Mouse (Mus musculus): ENCODE measurements at regions not wholly inside any gene's neighbourhood (a gene's known extent, or its start where the extent isn't known, plus 50 kb on each side); places are given as distances from the start of the nearest gene placed in this dataset.

DNA sequence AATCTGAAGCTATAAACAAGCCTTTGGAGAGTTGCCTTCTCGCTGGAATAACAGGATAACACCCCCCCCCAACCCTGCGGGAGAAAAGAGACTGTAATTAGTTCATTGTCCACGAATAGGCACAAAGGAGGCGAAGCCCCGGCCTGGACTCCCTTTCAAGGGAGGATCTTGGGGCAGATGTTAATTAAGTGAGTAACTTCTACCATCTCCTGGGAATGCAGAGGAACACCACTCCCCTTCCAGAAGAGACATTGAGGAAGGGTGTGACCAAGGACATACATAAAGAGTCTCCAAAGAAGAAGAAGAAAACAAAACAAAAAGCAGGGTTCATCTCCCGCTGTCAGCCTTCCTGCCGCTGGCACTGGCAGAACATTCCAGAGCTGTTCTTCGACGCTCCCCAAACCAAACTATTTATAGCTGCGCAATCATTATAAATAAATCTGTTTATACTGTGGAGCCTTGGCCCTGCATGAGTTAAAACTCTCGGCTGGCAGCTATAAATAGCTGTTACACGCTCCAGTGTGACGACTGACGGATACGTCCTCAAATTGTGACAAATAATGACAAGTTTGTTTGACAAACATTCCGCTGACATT lies 444.1 kb downstream of the Cd83 start:
- Histone ChIP-seq H3K27me3 (peaks cover 33% of the 10 kb centered on the region), H3K9me3 (replicated peaks) (0 out of 2 replicates have a peak, but pooled peaks cover 8% of the 10 kb centered on the region), H3K4me1 (peaks cover 58% of the 10 kb centered on the region), H3K36me3 (ENCODE audit: poor library complexity, severe bottlenecking) (no peaks in the 10 kb centered on the region), H3K27ac (peak overlapping the region; percentile 49; the same call in 1 of the 2 replicates), H3K4me2 (peak overlapping the region; percentile 37), H3K9ac (no peak overlapping the region), H3K4me3 (no peak overlapping the region)
- 1% methylated on average over 16 of the region's 16 CpGs for WGBS
- peak; percentile 39; the same call in 1 of the 2 replicates for ATAC-seq

DNA sequence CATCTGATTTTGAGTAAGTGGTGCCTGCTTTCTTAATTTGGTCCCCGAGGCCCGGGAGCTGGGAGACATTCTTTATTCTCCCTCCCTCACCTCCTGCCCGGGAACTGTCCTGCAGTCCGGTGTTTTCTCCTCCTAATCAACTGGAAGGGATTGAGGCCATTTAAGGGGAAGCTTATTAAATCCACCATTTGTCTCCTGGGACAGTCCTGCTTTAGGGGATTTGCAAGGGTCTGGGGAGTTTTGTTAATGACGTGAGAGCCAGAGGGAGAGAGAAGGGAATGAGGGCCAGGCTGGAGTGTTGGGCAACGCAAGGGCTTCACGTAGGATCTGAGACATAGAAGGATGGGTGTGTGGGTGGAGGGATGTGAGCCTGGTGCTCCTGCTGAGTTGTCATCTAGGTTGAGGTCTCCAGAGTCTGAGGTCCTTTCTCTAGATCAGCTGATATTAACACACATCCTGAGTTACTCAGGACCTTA lies 444.6 kb downstream of the Cd83 start:
- Histone ChIP-seq H3K4me1 (peaks cover 58% of the 10 kb centered on the region), H3K4me2 (peak overlapping the region; percentile 37), H3K4me3 (no peak overlapping the region), H3K9me3 (replicated peaks) (0 out of 2 replicates have a peak, but pooled peaks cover 8% of the 10 kb centered on the region), H3K27ac (0 out of 2 replicates have a peak overlapping the region, but pooled peaks have one; percentile 49), H3K27me3 (peaks cover 38% of the 10 kb centered on the region), H3K9ac (no peak overlapping the region; the same call in 1 of the 2 replicates), H3K36me3 (ENCODE audit: poor library complexity, severe bottlenecking) (no peaks in the 10 kb centered on the region)
- WGBS = under 1% methylated on average over 7 of the region's 7 CpGs
- ATAC-seq = no peak

GRCm38 (mm10) chr13:44231403-44231802 lies 446.8 kb downstream of the Cd83 start:
- Histone ChIP-seq H3K4me3 (no peak overlapping the region), H3K4me1 (peaks cover 58% of the 10 kb centered on the region), H3K9me3 (replicated peaks) (no peaks in the 10 kb centered on the region), H3K9ac (0 out of 2 replicates have a peak overlapping the region, but pooled peaks have one; percentile 18), H3K27me3 (peaks cover 49% of the 10 kb centered on the region), H3K36me3 (ENCODE audit: poor library complexity, severe bottlenecking) (no peaks in the 10 kb centered on the region), H3K27ac (peak overlapping the region; percentile 76), H3K4me2 (no peak overlapping the region; the same call in 1 of the 2 replicates)
- no peak for ATAC-seq
- WGBS = 20% methylated on average over 4 of the region's 4 CpGs

GRCm38 (mm10) chr13:44231868-44232715 lies 447.5 kb downstream of the Cd83 start:
- Histone ChIP-seq H3K9me3 (replicated peaks) (no peaks in the 10 kb centered on the region), H3K4me3 (no peak overlapping the region), H3K27ac (peak overlapping the region; percentile 76), H3K4me1 (peaks cover 55% of the 10 kb centered on the region), H3K36me3 (ENCODE audit: poor library complexity, severe bottlenecking) (no peaks in the 10 kb centered on the region), H3K9ac (no peak overlapping the region), H3K27me3 (peaks cover 48% of the 10 kb centered on the region), H3K4me2 (peak overlapping the region; percentile 42)
- ATAC-seq = peak; percentile 82
- 6% methylated on average over 18 of the region's 18 CpGs for WGBS

DNA sequence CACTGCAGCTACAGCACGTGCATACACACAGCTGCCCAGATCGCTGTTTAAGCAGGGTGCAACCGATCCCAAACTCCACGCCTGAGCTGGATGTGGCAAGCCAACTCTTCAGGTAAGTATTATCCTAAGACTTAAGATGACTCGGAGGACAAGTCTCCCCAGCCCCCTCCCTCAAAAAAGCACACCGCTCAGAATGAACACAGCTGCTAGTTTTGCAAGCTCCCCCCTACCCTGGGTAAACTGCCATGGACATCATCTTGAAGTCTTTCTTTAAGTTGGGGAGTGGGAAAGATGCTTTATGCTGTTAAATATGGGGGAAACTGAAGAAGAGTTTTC lies 448.1 kb downstream of the Cd83 start:
- peak overlapping the region; percentile 42 for H3K4me2 ChIP-seq
- no peaks in the 10 kb centered on the region for H3K9me3 ChIP-seq (replicated peaks)
- no peak for ATAC-seq
- H3K9ac ChIP-seq = no peak overlapping the region
- peaks cover 48% of the 10 kb centered on the region for H3K27me3 ChIP-seq
- peaks cover 49% of the 10 kb centered on the region for H3K4me1 ChIP-seq
- peak overlapping the region; percentile 76 for H3K27ac ChIP-seq
- WGBS = 21% methylated on average over 6 of the region's 6 CpGs
- no peaks in the 10 kb centered on the region for H3K36me3 ChIP-seq (ENCODE audit: poor library complexity, severe bottlenecking)
- H3K4me3 ChIP-seq = no peak overlapping the region

- 93% methylated on average over 6 of the region's 6 CpGs for WGBS
- no peaks in the 10 kb centered on the region for H3K9me3 ChIP-seq (replicated peaks)
- no peak overlapping the region for H3K9ac ChIP-seq
- no peak overlapping the region for H3K27ac ChIP-seq
- no peak overlapping the region for H3K4me3 ChIP-seq
- peaks cover 46% of the 10 kb centered on the region for H3K4me1 ChIP-seq
- no peak for ATAC-seq
- H3K4me2 ChIP-seq = no peak overlapping the region
- no peaks in the 10 kb centered on the region for H3K36me3 ChIP-seq (ENCODE audit: poor library complexity, severe bottlenecking)
- peaks cover 47% of the 10 kb centered on the region for H3K27me3 ChIP-seq
Observed at GRCm38 (mm10) chr13:44234241-44234640, 449.7 kb downstream of the Cd83 start.

DNA sequence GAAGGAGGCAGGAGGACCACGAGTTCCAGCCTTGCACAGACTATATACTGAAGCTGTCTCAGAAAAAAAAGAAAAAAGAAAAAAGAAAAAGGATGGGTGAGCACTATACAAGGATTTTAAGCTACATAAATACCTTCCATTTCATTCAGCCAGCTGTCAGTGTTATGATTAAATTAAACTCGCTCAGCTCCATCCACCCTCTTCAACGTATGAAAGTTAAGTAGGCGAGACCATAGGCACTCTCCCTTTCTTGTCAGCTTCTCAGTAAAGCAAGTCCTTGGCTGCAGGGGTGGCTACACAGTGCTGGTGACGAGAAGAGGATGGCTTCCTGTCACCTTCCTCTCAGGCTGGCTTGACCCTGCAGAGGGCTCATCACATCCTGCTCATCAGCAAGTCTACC lies 450.7 kb downstream of the Cd83 start:
- no peaks in the 10 kb centered on the region for H3K9me3 ChIP-seq (replicated peaks)
- peaks cover 37% of the 10 kb centered on the region for H3K27me3 ChIP-seq
- no peaks in the 10 kb centered on the region for H3K36me3 ChIP-seq (ENCODE audit: poor library complexity, severe bottlenecking)
- 84% methylated on average over 5 of the region's 5 CpGs for WGBS
- ATAC-seq = no peak
- no peak overlapping the region for H3K4me2 ChIP-seq
- no peak overlapping the region for H3K27ac ChIP-seq
- no peak overlapping the region for H3K9ac ChIP-seq
- H3K4me1 ChIP-seq = peaks cover 37% of the 10 kb centered on the region
- H3K4me3 ChIP-seq = no peak overlapping the region

DNA sequence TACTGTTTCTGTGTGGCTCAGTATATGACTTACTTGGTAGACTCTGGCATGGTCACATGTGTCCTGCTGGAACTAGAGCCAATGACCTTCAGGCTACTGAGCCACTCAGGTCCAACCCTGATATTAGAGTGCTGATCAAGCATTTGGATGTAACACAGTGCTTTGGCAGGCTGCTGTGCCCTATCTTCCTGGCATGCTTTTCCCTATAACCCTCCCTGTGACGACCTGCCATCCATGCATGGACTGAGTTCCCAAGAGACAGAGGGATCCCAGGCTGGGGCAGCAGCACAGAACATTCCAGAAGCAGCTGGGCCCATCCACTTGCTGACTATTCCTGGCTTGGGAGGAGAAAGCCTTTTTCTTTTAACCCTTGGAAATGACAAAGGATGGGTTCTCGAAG lies 451.4 kb downstream of the Cd83 start:
- WGBS = 90% methylated on average over 2 of the region's 2 CpGs

GRCm38 (mm10) chr13:44238308-44238707 lies 453.7 kb downstream of the Cd83 start:
- H3K9me3 ChIP-seq (replicated peaks) = no peaks in the 10 kb centered on the region
- H3K9ac ChIP-seq = no peak overlapping the region
- peak; percentile 65; the same call in 1 of the 2 replicates for ATAC-seq
- no peaks in the 10 kb centered on the region for H3K36me3 ChIP-seq (ENCODE audit: poor library complexity, severe bottlenecking)
- H3K4me2 ChIP-seq = no peak overlapping the region
- 31% methylated on average over 11 of the region's 11 CpGs for WGBS
- no peak overlapping the region for H3K4me3 ChIP-seq
- H3K27me3 ChIP-seq = peaks cover 26% of the 10 kb centered on the region
- H3K4me1 ChIP-seq = peaks cover 12% of the 10 kb centered on the region
- H3K27ac ChIP-seq = no peak overlapping the region; the same call in 1 of the 2 replicates

More for the DNA sequence above, 451.4 kb downstream of the Cd83 start:
- Histone ChIP-seq H3K36me3 (ENCODE audit: poor library complexity, severe bottlenecking) (no peaks in the 10 kb centered on the region), H3K27me3 (peaks cover 31% of the 10 kb centered on the region), H3K4me2 (no peak overlapping the region), H3K27ac (no peak overlapping the region), H3K9ac (no peak overlapping the region), H3K9me3 (replicated peaks) (no peaks in the 10 kb centered on the region), H3K4me1 (peaks cover 35% of the 10 kb centered on the region), H3K4me3 (no peak overlapping the region)
- no peak for ATAC-seq

DNA sequence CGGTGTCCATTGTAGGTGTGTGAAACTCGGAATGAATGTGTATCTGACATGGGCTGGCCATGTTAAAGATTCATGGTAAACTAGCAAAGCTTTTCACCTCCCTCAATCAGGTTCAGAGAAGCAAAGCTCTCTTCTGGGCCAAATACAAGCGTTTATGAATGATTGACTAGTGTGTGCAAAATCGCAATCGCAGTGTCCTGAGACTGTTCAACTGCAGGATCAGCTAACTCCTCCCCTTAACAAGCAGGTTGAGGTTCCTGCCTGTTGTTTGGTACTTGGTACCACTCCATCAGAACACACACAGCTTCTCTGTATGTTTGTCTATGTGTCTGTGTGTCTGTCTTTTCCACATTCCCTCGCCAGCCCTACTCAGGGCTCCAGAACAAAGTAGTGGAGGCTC lies 458.6 kb downstream of the Cd83 start:
- Histone ChIP-seq H3K4me2 (no peak overlapping the region), H3K4me1 (peaks cover 11% of the 10 kb centered on the region), H3K27ac (no peak overlapping the region), H3K9ac (no peak overlapping the region), H3K27me3 (no peaks in the 10 kb centered on the region; the same call in 1 of the 2 replicates), H3K9me3 (replicated peaks) (no peaks in the 10 kb centered on the region), H3K36me3 (ENCODE audit: poor library complexity, severe bottlenecking) (no peaks in the 10 kb centered on the region), H3K4me3 (no peak overlapping the region)
- ATAC-seq = no peak
- WGBS = 94% methylated on average over 6 of the region's 6 CpGs

- Histone ChIP-seq H3K27ac (no peak overlapping the region), H3K27me3 (no peaks in the 10 kb centered on the region), H3K36me3 (ENCODE audit: poor library complexity, severe bottlenecking) (no peaks in the 10 kb centered on the region), H3K9me3 (replicated peaks) (no peaks in the 10 kb centered on the region), H3K9ac (no peak overlapping the region), H3K4me3 (no peak overlapping the region), H3K4me2 (no peak overlapping the region), H3K4me1 (peaks cover 8% of the 10 kb centered on the region)
- ATAC-seq = no peak
- WGBS = 91% methylated on average over 7 of the region's 7 CpGs
Observed at GRCm38 (mm10) chr13:44246714-44247251, 462.2 kb downstream of the Cd83 start.

GRCm38 (mm10) chr13:44247861-44248260 lies 463.3 kb downstream of the Cd83 start:
- 86% methylated on average over 11 of the region's 11 CpGs for WGBS
- H3K36me3 ChIP-seq (ENCODE audit: poor library complexity, severe bottlenecking) = no peaks in the 10 kb centered on the region
- no peak for ATAC-seq
- H3K4me1 ChIP-seq = peaks cover 8% of the 10 kb centered on the region
- no peak overlapping the region for H3K27ac ChIP-seq
- no peak overlapping the region for H3K9ac ChIP-seq
- no peak overlapping the region for H3K4me3 ChIP-seq
- no peaks in the 10 kb centered on the region for H3K9me3 ChIP-seq (replicated peaks)
- H3K27me3 ChIP-seq = no peaks in the 10 kb centered on the region
- H3K4me2 ChIP-seq = no peak overlapping the region
